In genomic region chr2:170351847-170352246, GRCm38 (mm10) we compare ENCODE assay signal across 17 mouse cellular contexts.
DNase-seq lines count a peak whose midpoint lies in the region; ATAC-seq and TF ChIP-seq lines count a peak whose summit lies in the region.
"Had no signal": no experiment of that assay in that cellular context is flagged by ENCODE, and none has a peak within 500 bp of the region (broad histone marks: within the 10 kb centered on the region; RNA-seq: fewer than 3 reads in every experiment).

No protein-coding gene starts in this region.

- TF ChIP-seq CTCF in heart, postnatal 0 days (IDR thresholded peaks at IDR 0.05; ENCODE audit: low read depth): no peak
- TF ChIP-seq CTCF in liver, embryonic 14.5 days (IDR thresholded peaks at IDR 0.05; ENCODE audit: low read depth): peak; percentile 13; the same call in 1 of the 2 replicates

- no peaks in the 10 kb centered on the region for H3K9me3 ChIP-seq in heart, postnatal 0 days (replicated peaks; ENCODE audit: control insufficient read depth, low read length)
- no peaks in the 10 kb centered on the region for H3K9me3 ChIP-seq in liver, embryonic 14.5 days (ENCODE audit: control insufficient read depth, low read length)
- H3K9me3 ChIP-seq in liver, embryonic 11.5 days (ENCODE audit: control insufficient read depth, low read length): no peaks in the 10 kb centered on the region
- H3K9me3 ChIP-seq in embryonic facial prominence, embryonic 13.5 days: no peaks in the 10 kb centered on the region
- no peaks in the 10 kb centered on the region for H3K9me3 ChIP-seq in liver, embryonic 16.5 days (replicated peaks; ENCODE audit: control insufficient read depth, low read length)
- H3K9me3 ChIP-seq: forebrain, embryonic 12.5 days; midbrain, embryonic 10.5 days had no signal

- peak; percentile 11; the same call in 1 of the 2 replicates for ATAC-seq in heart, postnatal 0 days (ENCODE audit: insufficient read depth, low read depth)
- no peak for ATAC-seq in liver, embryonic 14.5 days (ENCODE audit: insufficient read depth)
- no peak for ATAC-seq in liver, embryonic 11.5 days (replicated peaks; ENCODE audit: low FRiP score)
- peak; percentile 24; the same call in 1 of the 2 replicates for ATAC-seq in embryonic facial prominence, embryonic 13.5 days (ENCODE audit: insufficient number of reproducible peaks, insufficient read depth, low FRiP score, low TSS enrichment, low read depth)
- 0 out of 2 replicates have a peak, but pooled peaks have one; percentile 11 for ATAC-seq in liver, embryonic 16.5 days (ENCODE audit: low read depth)
- ATAC-seq: hindbrain, embryonic 16.5 days had no signal

- no peak overlapping the region for H3K4me2 ChIP-seq in heart, postnatal 0 days (ENCODE audit: low read depth, low read length)
- H3K4me2 ChIP-seq in liver, embryonic 14.5 days (ENCODE audit: low read depth): no peak overlapping the region
- H3K4me2 ChIP-seq in liver, embryonic 11.5 days: no peak overlapping the region
- H3K4me2 ChIP-seq in embryonic facial prominence, embryonic 13.5 days: no peak overlapping the region
- H3K4me2 ChIP-seq in liver, embryonic 16.5 days (ENCODE audit: low read depth, low read length): no peak overlapping the region
- H3K4me2 ChIP-seq: forebrain, embryonic 12.5 days had no signal

- WGBS in heart, postnatal 0 days: 86% methylated on average over 6 of the region's 6 CpGs
- 55% methylated on average over 6 of the region's 6 CpGs for WGBS in liver, embryonic 14.5 days (ENCODE audit: insufficient replicate concordance)
- WGBS in liver, embryonic 11.5 days: 82% methylated on average over 6 of the region's 6 CpGs
- 85% methylated on average over 6 of the region's 6 CpGs for WGBS in embryonic facial prominence, embryonic 13.5 days
- 56% methylated on average over 6 of the region's 6 CpGs for WGBS in liver, embryonic 16.5 days (ENCODE audit: insufficient replicate concordance)

- no peak overlapping the region for H3K27ac ChIP-seq in heart, postnatal 0 days (ENCODE audit: low read depth)
- H3K27ac ChIP-seq in liver, embryonic 14.5 days: no peak overlapping the region
- no peak overlapping the region for H3K27ac ChIP-seq in liver, embryonic 11.5 days (ENCODE audit: low read depth, low read length)
- H3K27ac ChIP-seq in embryonic facial prominence, embryonic 13.5 days: no peak overlapping the region
- H3K27ac ChIP-seq in liver, embryonic 16.5 days (ENCODE audit: low read length): no peak overlapping the region
- H3K27ac ChIP-seq: forebrain, embryonic 12.5 days had no signal

- no peaks in the 10 kb centered on the region for H3K36me3 ChIP-seq in heart, postnatal 0 days (replicated peaks; ENCODE audit: control insufficient read depth, insufficient read depth, low read length)
- no peaks in the 10 kb centered on the region for H3K36me3 ChIP-seq in liver, embryonic 14.5 days (replicated peaks; ENCODE audit: control insufficient read depth, insufficient read depth, low read depth)
- no peaks in the 10 kb centered on the region for H3K36me3 ChIP-seq in liver, embryonic 11.5 days (ENCODE audit: control insufficient read depth, insufficient read depth, low read length)
- no peaks in the 10 kb centered on the region for H3K36me3 ChIP-seq in embryonic facial prominence, embryonic 13.5 days
- H3K36me3 ChIP-seq in liver, embryonic 16.5 days (ENCODE audit: control insufficient read depth, insufficient read depth): no peaks in the 10 kb centered on the region
- H3K36me3 ChIP-seq: forebrain, embryonic 12.5 days; G1E; midbrain, embryonic 10.5 days had no signal

- intact Hi-C loops in heart, postnatal 25 days (cut with DNase I): no loop called here

- H3K9ac ChIP-seq in heart, postnatal 0 days (replicated peaks; ENCODE audit: low read depth, low read length): no peak overlapping the region
- no peak overlapping the region for H3K9ac ChIP-seq in liver, embryonic 14.5 days (replicated peaks)
- H3K9ac ChIP-seq in liver, embryonic 11.5 days (ENCODE audit: low read depth, low read length): no peak overlapping the region
- H3K9ac ChIP-seq in embryonic facial prominence, embryonic 13.5 days: no peak overlapping the region
- no peak overlapping the region for H3K9ac ChIP-seq in liver, embryonic 16.5 days (ENCODE audit: low read depth, low read length)
- H3K9ac ChIP-seq: forebrain, embryonic 12.5 days had no signal

- H3K4me1 ChIP-seq in heart, postnatal 0 days (ENCODE audit: control insufficient read depth, insufficient read depth): no peaks in the 10 kb centered on the region
- H3K4me1 ChIP-seq in liver, embryonic 14.5 days (replicated peaks; ENCODE audit: control insufficient read depth in 2 of 2, insufficient read depth in 2 of 2, low read length in 1 of 2): 0 out of 4 replicates have a peak, but pooled peaks cover 0 to 2% of the 10 kb centered on the region in 2 experiments
- no peaks in the 10 kb centered on the region; the same call in 1 of the 2 replicates for H3K4me1 ChIP-seq in liver, embryonic 11.5 days (replicated peaks; ENCODE audit: control insufficient read depth, insufficient read depth, low read length)
- H3K4me1 ChIP-seq in embryonic facial prominence, embryonic 13.5 days: peaks cover 14% of the 10 kb centered on the region
- H3K4me1 ChIP-seq in liver, embryonic 16.5 days (ENCODE audit: control insufficient read depth, low read depth, low read length): no peaks in the 10 kb centered on the region
- H3K4me1 ChIP-seq: forebrain, embryonic 12.5 days had no signal

- no peaks in the 10 kb centered on the region for H3K27me3 ChIP-seq in heart, postnatal 0 days (ENCODE audit: control insufficient read depth, insufficient read depth, low read length)
- H3K27me3 ChIP-seq in liver, embryonic 14.5 days (ENCODE audit: control insufficient read depth, insufficient read depth, low read length): no peaks in the 10 kb centered on the region
- no peaks in the 10 kb centered on the region for H3K27me3 ChIP-seq in liver, embryonic 11.5 days (replicated peaks; ENCODE audit: control insufficient read depth, insufficient read depth, low read length)
- no peaks in the 10 kb centered on the region for H3K27me3 ChIP-seq in embryonic facial prominence, embryonic 13.5 days
- H3K27me3 ChIP-seq in liver, embryonic 16.5 days (ENCODE audit: control insufficient read depth, insufficient read depth, low read depth, low read length): no peaks in the 10 kb centered on the region

- H3K4me3 ChIP-seq in heart, postnatal 0 days (ENCODE audit: low read depth, low read length): no peak overlapping the region
- H3K4me3 ChIP-seq in liver, embryonic 14.5 days (ENCODE audit: insufficient read depth in 1 of 2, low read depth in 2 of 2, low read length in 2 of 2): no peak overlapping the region
- H3K4me3 ChIP-seq in liver, embryonic 11.5 days (ENCODE audit: low read depth, low read length): no peak overlapping the region
- no peak overlapping the region for H3K4me3 ChIP-seq in embryonic facial prominence, embryonic 13.5 days
- H3K4me3 ChIP-seq in liver, embryonic 16.5 days (ENCODE audit: low read depth, low read length): no peak overlapping the region
- H3K4me3 ChIP-seq: forebrain, embryonic 12.5 days; midbrain, embryonic 10.5 days had no signal

- TF ChIP-seq EP300 in heart, postnatal 0 days (IDR thresholded peaks at IDR 0.05; ENCODE audit: low read depth): no peak
- no peak for TF ChIP-seq EP300 in liver, embryonic 14.5 days (IDR thresholded peaks at IDR 0.05; ENCODE audit: low read depth)

- no peak for DNase-seq in heart, postnatal 0 days (ENCODE audit: low spot score)
- no peak for DNase-seq in heart, postnatal 25 days (ENCODE audit: low spot score)
- DNase-seq in liver, embryonic 14.5 days (ENCODE audit: low read depth in 3 of 3, low spot score in 3 of 3): no peak
- no peak for DNase-seq in liver, embryonic 11.5 days (ENCODE audit: low spot score)
- no peak for DNase-seq in adrenal gland, adult 8-10 months
- DNase-seq: cerebellum, adult 9-10 months; kidney, adult 18-20 months; kidney, postnatal 25 days; lung, postnatal 36 days; retina, postnatal 1 day; thymus, postnatal 25 days had no signal

Comparison
In these comparisons a context has a peak if more than half of its experiments do, and no peak if none do; other contexts are left out.
1. ATAC-seq: peak in heart, postnatal 0 days (single experiment), embryonic facial prominence, embryonic 13.5 days (single experiment) and liver, embryonic 16.5 days (single experiment); none in liver, embryonic 14.5 days (single experiment) and liver, embryonic 11.5 days (single experiment).